Mouse (Mus musculus): ENCODE results near the gene Mcu. TPM values are rescaled to one million over a fixed set of nuclear protein-coding genes. Genes with fewer than 3 reads are reported as not detected.

Gene Mcu
- total RNA-seq, 2 experiments from 2014 or later: 33.4 to 40.4 TPM

- DNase-seq: peak; percentile 54
Measured at GRCm38 (mm10) chr10:59429448-59430135, 186.9 kb downstream of the Mcu start.

GRCm38 (mm10) chr10:59426371-59426770, 190.1 kb downstream of the Mcu start:
- no peak for DNase-seq

GRCm38 (mm10) chr10:59425369-59425768, 191.1 kb downstream of the Mcu start:
- DNase-seq: peak; percentile 76

- no peak for DNase-seq
Measured at GRCm38 (mm10) chr10:59424453-59424852, 192.0 kb downstream of the Mcu start.

GRCm38 (mm10) chr10:59419516-59419915, 197.0 kb downstream of the Mcu start:
- no peak for DNase-seq

- no peak for DNase-seq
Measured at GRCm38 (mm10) chr10:59416623-59417022, 199.9 kb downstream of the Mcu start.

- no peak for DNase-seq
Measured at GRCm38 (mm10) chr10:59413711-59414110, 202.8 kb downstream of the Mcu start.

GRCm38 (mm10) chr10:59410264-59410663, 206.2 kb downstream of the Mcu start:
- no peak for DNase-seq

- DNase-seq: no peak
Measured at GRCm38 (mm10) chr10:59408499-59408898, 208.0 kb downstream of the Mcu start.

- DNase-seq: no peak
Measured at GRCm38 (mm10) chr10:59403793-59404149, 212.7 kb downstream of the Mcu start.

- no peak for DNase-seq
Measured at GRCm38 (mm10) chr10:59402899-59403792, 213.3 kb downstream of the Mcu start, which contains the start of gene Pla2g12b. Gene Pla2g12b, plus strand, starts transcription at chr10:59403660.

Other genes with a start within 250 kb of the Mcu start
- gene Gm10273, start 221.1 kb downstream of the Mcu start, total RNA-seq (2021): 100 to 1,000 TPM; 123 to 136 TPM
- 10 to 100 TPM in 1 of 2 experiments, 1 to 10 TPM in 1; 5.0 to 15.8 TPM for gene Pla2g12b, start 213.0 kb downstream of the Mcu start, total RNA-seq (2021)
- 10 to 100 TPM in 1 of 2 experiments, 1 to 10 TPM in 1; 5.1 to 10.2 TPM for gene Oit3, start 174.9 kb downstream of the Mcu start, total RNA-seq (2021)
- not detected for gene Gm10322, start 629 bp downstream of the Mcu start, total RNA-seq (2021)
- 10 to 100 TPM; 56.1 to 67.3 TPM for gene Micu1, start 85.8 kb upstream of the Mcu start, total RNA-seq (2021)